Mouse (Mus musculus) adrenal gland, postnatal 36 days (tissue): ENCODE data around the gene Macrod2. TPM values are rescaled to one million over a fixed set of nuclear protein-coding genes. Genes with fewer than 3 reads are reported as not detected.

Experiments used
- DNase-seq, 2 experiments: peaks; one replicate each; pipeline ENCODE4 v3.0.0; 2021; ENCODE audit warnings: mixed read lengths in 1 of 2
- total RNA-seq, 2 experiments: library from RNA; stranded (reverse); gene quantifications; 2 replicates each; pipeline ENCODE4 v1.2.3; 2021

Gene Macrod2
- total RNA-seq, 2 experiments from 2014 or later: 5.3 to 8.6 TPM

DNA sequence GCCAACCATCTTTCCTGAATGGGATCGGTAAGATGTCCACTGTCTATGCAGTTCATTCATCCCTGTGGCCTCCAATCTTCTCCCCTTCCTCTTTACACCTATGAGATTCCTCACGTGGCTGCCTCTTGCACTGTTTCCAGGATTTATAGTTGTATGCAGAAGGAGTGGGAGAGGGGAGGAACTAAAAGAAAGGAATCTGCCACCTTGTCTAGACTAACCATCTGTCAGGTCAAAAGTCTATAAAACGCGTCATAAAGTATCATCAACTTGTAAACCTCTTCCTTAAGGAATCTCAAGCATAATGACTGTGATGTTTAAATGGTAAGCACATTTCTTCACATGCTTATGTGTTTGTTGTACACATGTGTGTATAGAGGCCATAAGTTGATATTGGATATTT lies 416.6 kb downstream of the Macrod2 start:
- DNase-seq: no peak

DNA sequence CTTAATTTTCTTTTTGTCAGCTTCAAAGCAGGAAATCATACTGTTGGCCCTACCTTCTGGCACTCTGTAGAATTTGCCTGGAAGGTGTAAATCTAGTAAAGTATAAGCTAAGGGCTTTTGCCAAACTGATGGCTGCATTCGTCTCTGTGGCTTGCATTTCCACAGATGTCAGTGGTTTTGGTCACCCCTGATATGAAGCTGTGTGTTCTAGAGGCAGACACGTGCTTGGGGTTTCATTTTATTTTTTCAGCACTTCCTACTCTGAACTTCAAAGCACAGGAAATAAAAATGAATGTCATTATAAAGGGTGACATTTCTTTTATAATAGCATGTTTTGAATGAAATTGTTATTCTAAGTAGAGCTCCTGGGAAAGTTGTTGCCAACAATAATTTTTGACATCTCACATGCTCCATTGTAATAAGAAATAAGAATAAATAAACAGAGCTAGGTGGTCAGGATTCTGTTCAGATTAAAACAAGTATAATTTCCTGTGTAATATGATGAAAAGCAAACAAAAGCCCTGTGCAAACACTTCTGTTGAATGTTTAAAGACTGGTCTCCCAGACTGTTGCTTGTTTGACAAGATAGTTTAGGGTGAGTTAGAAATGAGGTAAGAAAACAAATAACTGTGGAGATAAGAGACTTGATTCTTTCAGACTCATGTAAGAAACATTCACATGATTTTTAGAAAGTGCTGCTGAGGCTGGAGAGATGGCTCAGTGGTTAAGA lies 424.4 kb downstream of the Macrod2 start:
- no peak for DNase-seq

DNA sequence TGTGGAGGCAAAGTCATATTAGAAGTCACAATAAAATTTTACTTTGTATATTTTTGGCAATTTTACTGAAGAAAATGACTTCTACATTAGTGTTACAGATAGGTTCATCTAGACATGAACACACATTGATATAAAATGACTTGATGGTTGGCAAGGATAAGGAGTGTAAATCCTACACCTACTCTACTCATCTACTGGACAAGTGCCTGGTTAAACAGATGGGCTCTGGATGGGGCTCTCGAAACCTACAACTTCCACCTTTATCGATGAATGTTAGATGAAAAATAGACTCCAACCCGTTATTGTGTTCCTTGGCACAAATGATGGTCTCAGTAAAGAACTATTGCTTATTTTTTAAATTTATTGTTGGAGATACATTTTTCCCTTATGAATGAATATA lies 427.3 kb downstream of the Macrod2 start:
- DNase-seq: no peak

DNA sequence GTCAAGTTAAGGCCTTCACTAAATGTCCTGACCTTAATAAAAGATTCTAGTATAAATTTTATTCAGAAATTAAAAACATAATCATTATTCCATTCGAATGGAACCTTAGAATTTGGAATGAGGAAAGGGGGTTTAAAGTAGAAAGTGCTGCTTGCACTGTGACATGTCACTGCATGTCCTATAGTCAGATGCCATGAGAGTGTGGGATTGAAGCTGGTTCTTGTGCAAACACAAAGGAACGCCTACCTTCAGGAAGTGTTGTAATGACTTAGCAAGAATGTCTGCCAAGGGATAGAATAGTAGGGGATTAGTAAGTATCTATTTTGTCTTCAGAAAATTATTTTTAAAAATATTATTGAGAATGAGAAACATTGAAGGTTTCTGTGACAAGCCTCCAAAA lies 431.1 kb downstream of the Macrod2 start:
- no peak for DNase-seq

DNA sequence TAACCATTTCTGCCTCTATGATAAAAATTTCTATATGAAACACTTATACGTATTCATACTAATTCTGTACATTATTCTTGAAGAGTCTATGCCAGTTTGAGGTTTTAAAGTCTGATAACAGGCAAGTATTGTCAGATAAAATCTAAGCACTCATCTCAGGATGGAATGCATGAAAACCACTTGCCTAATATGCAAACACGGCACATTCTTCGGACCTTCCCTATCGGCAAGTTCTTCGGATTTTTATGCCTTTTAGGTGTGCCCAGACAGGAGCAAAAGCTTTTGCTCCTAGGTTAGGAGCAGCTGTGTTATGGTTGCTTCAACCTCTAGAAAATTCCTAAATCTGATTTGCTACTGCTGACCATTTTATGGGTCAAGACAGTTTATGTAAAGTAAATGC lies 433.8 kb downstream of the Macrod2 start:
- no peak for DNase-seq

DNA sequence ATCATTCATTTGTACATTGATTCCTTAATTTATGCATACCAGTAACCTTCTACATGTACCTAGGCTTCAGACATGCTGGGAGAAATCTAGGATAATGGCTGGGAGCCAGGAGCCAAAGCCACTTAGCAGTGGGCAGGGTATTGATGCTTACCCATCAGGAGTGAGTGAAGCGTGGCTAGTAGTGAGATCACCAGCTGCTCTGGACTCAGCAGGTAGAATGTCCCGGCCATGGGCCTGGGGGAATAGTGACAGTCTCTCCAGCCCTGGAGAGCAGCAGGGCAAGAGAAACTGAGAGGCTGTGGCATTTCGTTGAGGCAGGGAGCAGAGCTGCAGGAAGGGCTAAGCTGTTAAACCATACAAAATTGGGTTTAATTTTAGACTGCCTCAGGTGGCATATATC lies 435.0 kb downstream of the Macrod2 start:
- DNase-seq: no peak

DNA sequence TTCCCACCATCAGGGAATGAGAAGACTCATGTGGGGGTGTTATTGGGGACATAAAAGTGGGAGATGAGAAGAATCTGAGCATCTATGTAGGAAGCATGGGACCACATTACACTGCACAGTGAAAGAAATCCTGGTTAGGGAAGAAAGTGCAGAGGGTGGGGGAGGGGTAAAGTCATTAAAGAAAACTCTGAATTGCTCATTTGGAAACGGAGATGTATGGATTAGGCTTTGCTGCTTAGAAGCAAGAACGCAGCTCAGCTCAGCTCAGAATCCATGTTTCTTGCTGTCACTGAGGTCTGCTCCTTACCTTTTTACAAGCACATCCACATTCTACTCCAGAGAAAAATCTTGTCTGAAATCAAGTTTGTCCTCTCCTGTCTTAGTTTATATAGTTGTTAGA lies 444.3 kb downstream of the Macrod2 start:
- DNase-seq: no peak

DNA sequence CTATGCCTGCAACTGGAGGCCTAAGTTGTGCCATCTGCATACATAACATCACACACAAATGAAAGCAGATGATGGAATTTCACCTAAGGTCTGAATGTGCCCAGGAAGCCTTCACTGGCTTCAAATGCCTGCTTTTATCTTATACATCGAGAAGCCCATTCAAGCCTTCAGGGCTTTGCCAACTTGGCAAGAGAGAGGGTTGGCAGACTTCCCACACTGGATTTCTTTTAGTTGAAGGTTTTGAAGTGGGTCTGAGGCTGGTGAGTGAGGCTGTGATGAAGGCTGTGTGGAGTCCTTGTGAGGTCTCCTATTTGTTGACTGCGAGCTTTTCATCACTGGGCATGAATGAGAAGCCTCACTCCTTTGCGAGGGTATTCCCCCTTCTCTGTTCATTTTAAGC lies 444.8 kb downstream of the Macrod2 start:
- peak; percentile 79 to 81 for DNase-seq

DNA sequence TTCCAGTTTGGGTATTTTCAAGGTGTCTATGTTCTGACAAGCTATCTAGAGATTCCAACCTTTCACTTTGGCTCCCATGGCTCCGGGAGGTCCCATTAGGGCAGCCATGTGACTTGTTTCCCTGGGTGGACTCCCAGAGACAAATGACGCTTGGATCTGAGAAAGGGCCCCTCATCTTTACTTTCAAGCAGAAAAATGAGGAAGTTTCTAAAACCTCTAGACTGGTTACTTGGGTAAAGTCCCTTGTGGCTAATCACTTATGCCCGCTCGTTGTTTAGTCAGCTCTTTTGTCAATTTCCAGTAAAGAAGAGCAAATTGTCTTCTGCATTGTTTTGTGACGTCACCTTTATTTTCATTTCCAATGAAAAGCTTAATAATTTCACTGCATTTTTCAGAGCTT lies 448.9 kb downstream of the Macrod2 start:
- no peak for DNase-seq

DNA sequence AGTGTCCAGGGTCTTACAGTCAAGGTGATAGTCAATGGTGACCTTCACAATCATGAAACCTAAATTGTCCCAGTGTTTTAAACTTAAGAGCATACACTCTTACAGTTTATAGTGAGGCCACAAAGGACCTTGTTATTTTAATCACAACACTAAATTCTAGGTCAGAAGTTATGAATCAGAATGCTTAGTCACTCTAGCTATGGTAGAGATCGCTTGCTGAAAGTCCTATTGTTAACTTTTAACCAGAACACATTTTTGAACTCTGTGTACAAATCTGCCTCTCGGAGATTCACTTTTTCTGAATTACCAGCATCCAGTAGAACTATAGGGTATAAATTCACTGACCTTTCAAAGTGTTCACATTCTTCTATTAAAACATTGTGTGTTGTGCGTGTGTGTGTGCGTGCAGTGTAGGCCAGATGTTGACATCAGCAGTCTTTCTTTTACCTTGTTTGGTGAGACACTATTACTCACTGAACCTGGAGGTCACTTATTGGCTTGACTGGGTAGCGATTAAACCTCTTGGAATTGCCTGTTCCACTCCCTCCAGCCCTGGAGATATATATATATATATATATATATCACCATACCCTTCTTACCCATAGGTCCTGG lies 452.8 kb downstream of the Macrod2 start:
- DNase-seq: no peak

DNA sequence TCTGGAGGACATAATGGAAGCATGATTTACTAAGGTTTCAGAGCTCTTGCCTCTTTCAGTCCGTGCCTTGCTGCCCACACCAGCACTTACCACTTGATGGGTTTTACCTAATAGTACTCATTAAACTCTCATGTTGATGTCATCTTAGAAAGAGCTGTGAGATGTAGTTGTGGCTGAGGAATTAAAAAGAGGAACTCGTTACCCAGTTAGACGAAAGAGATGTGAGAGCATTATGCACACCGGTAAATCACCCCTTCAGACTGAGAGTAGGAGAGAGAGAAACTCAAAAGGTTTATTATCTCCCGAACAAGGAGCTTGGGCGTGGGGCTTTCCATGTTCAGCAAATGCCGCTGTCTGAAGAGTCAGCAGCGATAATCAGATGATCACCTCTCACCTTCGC lies 458.4 kb downstream of the Macrod2 start:
- no peak for DNase-seq

DNA sequence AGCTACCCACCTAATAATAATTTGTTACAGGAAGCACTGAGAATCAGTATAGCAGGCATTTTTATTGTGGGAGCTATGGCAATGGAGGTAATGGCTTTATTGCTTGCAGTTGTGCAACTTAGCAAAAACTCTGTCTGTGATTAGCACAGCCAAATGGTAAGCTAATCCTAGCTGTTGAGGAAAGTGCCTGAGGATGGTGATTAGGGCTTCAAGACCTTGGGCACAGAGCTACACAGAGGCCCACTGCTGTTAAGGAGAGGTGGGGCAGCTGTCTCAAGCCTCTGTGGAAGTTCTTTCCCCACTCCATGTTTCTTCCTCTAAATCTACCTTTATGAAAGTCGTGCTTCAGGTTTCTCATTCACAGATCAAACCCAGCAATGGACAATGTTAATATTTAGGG lies 466.2 kb downstream of the Macrod2 start:
- DNase-seq: no peak

DNA sequence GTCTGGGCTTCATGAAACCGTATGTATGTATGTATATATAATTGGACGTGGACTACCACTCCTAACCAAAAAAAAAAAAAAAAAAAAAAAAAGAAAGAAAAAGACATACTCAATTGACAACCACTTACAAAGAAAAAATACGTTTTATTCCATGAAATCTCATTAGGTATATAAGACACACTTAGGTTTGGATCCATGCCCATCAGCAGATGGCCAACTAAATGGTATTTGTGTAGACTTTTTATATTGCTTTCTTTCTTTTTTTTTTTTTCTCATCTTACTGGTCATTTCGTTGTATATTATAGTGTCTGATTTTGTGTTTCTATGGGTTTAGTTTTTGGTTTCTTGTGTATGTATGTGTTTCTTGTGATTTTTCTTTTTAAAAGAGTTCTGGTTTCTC lies 467.6 kb downstream of the Macrod2 start:
- DNase-seq: no peak

DNA sequence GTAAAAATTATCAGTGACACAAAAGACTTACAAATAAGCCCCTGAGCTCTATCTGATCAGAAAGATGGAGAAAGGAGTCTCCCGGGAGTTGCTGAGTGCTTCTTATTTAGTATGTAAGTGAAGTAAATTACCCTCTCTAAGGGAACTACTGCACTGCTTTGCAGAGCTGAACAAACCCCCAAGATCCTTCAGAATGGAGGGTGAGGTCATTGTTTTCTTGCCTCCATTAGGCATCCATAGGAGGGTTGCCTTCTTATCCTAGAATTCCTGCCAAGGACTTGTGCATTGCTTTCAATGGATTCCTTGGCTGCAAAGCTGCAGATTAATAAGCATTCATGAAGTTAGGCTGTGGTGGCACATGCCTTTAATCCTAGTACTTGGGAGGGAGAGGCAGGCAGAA lies 470.5 kb downstream of the Macrod2 start:
- DNase-seq: no peak

DNA sequence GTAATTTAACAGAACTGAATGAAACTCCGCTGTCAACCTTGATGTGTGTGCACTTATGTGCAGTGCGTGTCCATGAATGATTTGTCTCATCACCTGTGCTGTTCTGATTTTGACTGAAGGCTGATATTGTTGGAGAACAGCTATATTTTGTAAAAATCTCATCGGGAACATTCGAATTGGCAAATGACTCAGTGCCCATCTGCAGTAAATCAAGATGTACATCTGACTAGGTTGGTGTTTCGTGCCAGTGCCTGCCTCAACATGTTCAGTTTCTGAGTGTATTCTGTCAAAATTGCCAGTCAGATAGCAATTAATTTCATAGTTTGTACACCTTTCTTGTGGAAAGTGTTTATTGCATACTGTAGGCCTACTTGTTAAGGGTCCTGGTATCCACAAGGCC lies 472.0 kb downstream of the Macrod2 start:
- DNase-seq: no peak

DNA sequence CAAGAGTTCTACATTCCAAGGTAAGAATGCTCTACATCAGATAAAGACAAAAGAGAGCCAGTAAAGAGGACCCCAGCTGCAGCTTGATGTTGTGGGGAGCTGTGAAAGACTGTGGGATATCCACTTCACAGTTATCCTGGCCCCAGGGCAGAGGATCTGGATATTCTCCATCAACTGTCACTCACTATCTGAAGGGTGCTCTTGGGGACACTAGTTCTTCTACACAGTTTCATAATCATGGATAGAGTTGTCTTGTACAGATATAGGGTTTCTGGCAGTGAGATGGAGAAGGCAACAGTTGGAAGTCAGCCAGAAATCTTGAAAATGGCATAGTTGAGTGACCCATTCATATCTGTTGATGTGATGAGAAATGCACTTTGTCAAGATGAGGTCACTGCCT lies 490.1 kb downstream of the Macrod2 start:
- no peak for DNase-seq

DNA sequence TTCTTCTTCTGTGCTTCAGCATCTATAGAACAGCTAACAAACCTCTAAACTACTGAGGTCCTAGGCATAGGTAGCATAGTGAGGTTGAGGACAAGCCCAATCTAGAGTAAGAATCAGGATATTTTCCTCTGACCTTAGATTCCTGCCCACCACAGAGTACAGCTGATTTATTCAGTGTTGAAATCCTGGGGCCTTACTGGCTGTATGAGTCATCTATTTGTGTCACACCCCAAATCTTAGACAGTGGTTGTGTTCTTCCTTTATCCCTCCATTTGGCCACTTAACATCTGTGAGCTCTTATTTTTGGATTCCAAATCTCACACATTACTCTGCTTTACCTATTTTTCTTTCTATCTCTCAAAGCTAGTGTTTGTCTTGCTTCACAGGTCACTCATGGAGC lies 495.6 kb downstream of the Macrod2 start:
- no peak for DNase-seq

DNA sequence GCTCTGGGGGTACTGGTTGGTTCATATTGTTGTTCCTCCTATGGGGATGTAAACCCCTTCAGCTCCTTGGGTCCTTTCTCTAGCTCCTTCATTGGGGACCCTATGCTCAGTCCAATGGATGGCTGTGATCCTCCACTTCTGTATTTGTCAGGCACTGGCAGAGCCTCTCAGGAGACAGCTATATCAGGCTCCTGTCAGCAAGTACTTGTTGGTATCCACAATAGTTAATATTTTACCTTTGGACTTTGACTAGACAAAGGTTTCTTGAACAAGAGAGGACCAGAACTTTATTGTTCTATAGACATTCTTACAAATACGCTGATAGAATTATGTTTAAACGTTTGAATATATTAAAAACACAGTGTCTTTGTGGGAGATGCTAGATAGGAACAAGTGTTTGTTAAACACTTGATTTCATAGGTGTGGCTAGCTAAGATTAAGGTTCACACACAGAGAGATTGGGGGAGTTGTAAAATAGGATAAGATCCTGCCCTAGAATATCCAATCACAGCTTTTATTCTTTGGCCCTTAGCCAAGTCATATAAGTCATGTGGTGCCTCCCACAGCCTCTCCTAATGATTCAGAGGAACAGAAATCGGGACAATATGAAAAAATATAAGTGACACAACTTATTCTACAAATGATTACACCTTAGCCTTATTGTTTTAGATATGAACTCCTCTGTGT lies 501.4 kb downstream of the Macrod2 start:
- no peak for DNase-seq

DNA sequence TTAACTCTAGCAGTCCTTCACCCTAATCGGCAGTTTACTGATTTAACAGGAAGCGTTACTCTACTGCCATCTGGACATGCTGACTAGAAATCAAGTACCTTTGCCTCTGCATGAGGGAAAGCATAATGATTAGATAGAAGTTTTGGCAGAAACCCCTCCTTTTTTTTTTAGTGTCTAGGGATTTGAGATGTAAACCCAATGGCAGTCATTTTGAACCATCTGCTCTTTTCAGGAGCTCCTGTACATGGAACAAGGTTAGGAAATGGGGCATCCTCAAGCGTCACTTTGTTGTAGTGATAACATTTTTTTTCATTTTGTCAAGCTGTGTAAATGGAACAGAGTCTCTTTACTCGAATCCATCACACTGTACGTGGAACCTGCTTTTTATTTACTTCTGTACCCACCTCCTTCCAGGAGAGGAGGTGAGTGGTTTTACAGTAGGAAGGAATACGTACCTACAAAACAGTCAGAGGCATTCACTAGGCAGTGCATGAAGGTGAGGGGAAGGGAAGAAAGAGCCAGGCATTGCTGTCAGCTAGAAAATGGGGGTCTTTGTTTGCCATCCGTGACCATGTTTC lies 503.4 kb downstream of the Macrod2 start:
- DNase-seq: no peak

DNA sequence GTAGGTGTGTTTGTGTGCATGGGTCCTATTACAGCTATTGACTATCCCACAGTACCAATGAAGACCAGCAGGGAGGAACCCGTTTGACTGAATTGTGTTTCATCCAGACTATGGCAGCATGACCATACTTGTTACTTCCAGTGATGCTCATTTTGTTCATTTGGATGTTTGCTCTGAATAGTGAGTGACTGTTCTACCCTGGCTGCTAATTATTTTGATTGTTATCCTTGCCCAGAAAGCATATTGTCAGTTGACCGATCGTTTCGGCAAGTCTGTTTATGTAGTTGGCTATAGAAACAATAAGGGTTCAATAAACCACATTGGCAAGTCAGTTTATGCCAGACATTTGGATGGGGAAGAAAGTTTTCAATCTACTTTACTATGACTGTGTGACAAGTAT lies 510.2 kb downstream of the Macrod2 start:
- no peak for DNase-seq

DNA sequence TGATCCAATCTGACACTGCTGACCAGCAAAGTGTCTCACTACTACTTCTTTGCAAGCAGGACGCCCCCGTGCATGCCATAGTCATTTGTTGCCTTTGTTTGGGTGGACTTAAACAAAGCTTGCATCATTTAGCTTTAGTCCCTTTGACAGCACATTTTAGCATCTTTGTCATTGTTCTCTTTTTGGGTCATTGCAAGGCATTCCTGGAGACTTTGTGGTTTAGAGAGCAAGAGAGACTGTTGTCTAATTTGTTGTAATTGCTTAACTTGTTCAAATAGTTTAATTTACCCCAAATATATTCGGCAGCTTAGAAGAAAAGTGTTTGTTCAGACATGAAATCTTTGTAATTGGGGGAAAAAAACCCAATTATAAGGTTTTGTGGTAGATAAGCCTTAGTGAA lies 511.0 kb downstream of the Macrod2 start:
- DNase-seq: no peak

DNA sequence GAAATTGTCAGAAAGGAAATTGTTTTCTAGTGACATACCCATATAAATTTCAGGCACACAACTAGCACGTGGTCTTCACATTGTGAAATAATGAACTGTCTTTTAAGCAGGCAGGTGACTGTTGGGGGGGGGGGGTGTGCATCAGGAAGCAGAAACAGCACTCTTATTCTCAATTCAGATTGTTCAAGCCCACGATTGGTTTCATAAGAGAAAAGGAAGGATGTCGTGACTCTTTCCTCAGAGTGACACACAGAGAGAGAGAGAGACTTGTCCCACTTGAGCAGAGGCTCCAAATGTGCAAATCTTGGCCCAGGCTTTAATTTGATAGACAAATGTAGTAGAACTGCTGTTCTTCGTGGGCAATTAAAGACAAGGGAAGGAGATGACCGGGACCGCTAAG lies 516.4 kb downstream of the Macrod2 start:
- no peak for DNase-seq

DNA sequence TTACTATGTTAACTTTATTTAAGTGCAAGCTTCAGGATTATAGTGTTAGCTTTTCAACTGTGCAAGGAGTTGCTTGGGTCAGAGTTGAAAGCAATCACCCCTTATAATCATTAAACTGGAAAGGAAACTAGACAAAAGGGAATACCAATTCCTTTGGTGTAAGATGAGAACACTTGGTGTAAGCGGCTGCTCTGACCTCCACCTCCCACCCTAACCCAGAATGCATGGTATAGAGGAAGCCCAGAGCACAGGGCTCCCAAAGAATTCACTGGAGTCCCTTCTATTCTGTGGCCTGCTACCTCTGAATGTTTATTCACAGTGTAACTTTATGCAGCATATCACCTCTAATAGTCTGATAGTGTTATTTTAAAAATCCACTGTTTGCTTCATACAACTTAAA lies 517.1 kb downstream of the Macrod2 start:
- no peak for DNase-seq
